Mouse (Mus musculus) midbrain, embryonic 12.5 days (tissue): Measurements from ENCODE around the gene Pdcl. TPM values are rescaled to one million over a fixed set of nuclear protein-coding genes. Genes with fewer than 3 reads are reported as not detected.
A peak's percentile ranks its signal among the peaks of the same experiment; 100 is the strongest.

Experiments
- ATAC-seq: fragments of 200-750 bp; cut with Nextera tagmentation; 2 replicates; pipeline ENCODE4 v1.8.0; 2017; ENCODE audit warnings: low read depth, moderate TSS enrichment, moderate library complexity; ENCODE audit not compliant: low FRiP score
- H3K27ac ChIP-seq: fragments of 300-500 bp; sonication (generic); replicated peaks from 2 replicates; pipeline ENCODE4 v1.5.1; 2016; ENCODE audit warnings: mild to moderate bottlenecking
- H3K27me3 ChIP-seq: fragments of 300-500 bp; sonication (generic); 2 replicates; pipeline ENCODE4 v1.6.1; 2016; ENCODE audit warnings: mild to moderate bottlenecking
- H3K36me3 ChIP-seq: fragments of 300-500 bp; sonication (generic); 2 replicates; pipeline ENCODE4 v1.6.1; 2016
- H3K4me1 ChIP-seq: fragments of 300-500 bp; sonication (generic); 2 replicates; pipeline ENCODE4 v1.6.1; 2016
- H3K4me2 ChIP-seq: fragments of 300-500 bp; sonication (generic); replicated peaks from 2 replicates; pipeline ENCODE4 v1.6.1; 2016; ENCODE audit warnings: mild to moderate bottlenecking, moderate library complexity
- H3K4me3 ChIP-seq: fragments of 300-500 bp; sonication (generic); 2 replicates; pipeline ENCODE4 v1.5.1; 2016; ENCODE audit warnings: mild to moderate bottlenecking
- H3K9ac ChIP-seq: fragments of 300-500 bp; sonication (generic); replicated peaks from 2 replicates; pipeline ENCODE4 v1.6.1; 2016; ENCODE audit warnings: mild to moderate bottlenecking, moderate library complexity
- H3K9me3 ChIP-seq: fragments of 300-500 bp; sonication (generic); 2 replicates; pipeline ENCODE4 v1.6.1; 2016; ENCODE audit warnings: mild to moderate bottlenecking
- WGBS: fragments of 180-500 bp; shearing (Covaris S2); methylation state at CpG from one replicate; pipeline ENCODE4 v1.1.7; 2016; 5-methylcytosine and 5-hydroxymethylcytosine counted together
- polyA plus RNA-seq: library from polyadenylated mRNA; unstranded; fragments of >200 nt; fragmentation: Nextera tagmentation; extraction: Ambion mirVana; gene quantifications from 2 replicates; pipeline ENCODE4 v1.2.1, GENCODE M21; 2016

Gene Pdcl
- 76.7 and 78.1 TPM in 2 replicates for polyA plus RNA-seq

DNA sequence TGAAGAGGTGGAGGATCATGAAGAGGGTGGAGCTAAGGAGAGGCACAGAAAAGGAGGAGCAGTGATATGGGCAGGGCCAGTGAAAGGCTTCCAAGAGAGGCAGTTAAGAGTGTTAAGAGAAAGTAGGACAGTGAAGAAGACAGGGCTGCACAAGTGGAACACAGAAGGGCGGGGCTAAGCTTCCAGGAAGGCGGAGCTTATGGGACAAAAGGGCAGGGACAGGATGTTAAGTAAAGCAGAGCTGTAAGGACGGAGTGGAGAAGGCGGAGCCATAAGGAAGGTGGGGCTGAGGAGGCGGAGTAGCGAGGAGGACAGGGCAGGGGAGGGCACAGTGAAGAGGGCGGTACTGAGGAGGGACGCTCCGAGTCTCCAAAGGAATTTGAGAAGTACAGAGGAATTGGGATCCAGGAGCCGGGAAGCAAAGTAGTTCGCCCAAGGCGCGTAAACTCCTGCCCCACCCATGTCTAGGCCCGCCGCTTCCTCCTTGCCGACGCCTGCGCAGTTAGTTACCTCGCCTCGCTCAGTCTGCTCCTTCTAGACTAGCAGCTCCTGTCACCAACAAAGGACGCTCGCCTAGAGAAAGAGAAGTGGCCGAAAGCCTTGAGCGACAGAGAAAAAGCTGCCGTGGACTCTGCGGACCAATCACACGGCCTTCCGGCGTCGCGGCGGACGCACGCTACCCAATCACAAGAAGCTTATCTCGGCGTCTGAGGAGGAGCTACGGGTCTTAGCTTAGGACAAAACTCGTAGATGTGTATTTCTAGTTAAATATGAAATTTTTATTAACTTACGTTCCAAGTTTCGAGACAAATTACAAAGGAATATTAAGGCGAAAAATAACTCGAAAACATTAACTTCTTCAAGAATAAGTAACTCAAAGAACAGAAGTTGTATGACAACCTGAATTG, at the start of gene Pdcl:
TSS of gene Pdcl (minus strand) at position 700 of the 908 bp plus-strand sequence.
- peak; percentile 99 for ATAC-seq
- no peaks in the 10 kb centered on the region for H3K9me3 ChIP-seq
- H3K4me3 ChIP-seq: peak within 1 kb of the TSS; percentile 78
- no peaks in the 10 kb centered on the region for H3K27me3 ChIP-seq
- peaks cover 16% of the 10 kb centered on the region for H3K4me1 ChIP-seq
- H3K4me2 ChIP-seq: peak within 1 kb of the TSS; percentile 79
- H3K36me3 ChIP-seq: peaks cover 32% of the 10 kb centered on the region
- H3K9ac ChIP-seq: peak within 1 kb of the TSS; percentile 75
- WGBS: under 1% methylated on average over 42 of the region's 42 CpGs
- peak within 1 kb of the TSS; percentile 94 for H3K27ac ChIP-seq

DNA sequence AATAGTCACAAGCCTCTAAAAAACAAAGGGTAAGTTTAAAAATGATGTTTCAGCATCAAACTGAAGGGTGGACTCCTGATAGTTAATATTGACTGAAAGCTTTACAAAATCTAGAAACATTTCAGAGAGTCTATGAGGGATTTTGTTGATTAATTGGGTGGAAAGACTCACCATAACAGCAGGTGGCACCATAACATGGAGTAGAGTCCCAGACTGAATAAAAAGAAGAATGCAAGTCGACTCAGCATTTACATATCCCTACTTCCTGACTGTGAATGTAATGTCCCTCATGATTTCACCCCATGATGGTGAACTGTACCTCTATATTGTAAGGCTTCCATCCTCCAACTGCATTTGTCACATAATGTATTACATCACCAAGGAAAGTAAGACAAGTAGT, 36.4 kb upstream of the Pdcl start:
- 83% methylated on average over 1 of the region's 1 CpGs for WGBS
- Histone ChIP-seq H3K9ac (no peak overlapping the region), H3K4me2 (no peak overlapping the region), H3K4me3 (no peak overlapping the region), H3K27me3 (no peaks in the 10 kb centered on the region), H3K4me1 (no peaks in the 10 kb centered on the region), H3K36me3 (peaks cover 58% of the 10 kb centered on the region), H3K9me3 (no peaks in the 10 kb centered on the region), H3K27ac (no peak overlapping the region)
- ATAC-seq: no peak

DNA sequence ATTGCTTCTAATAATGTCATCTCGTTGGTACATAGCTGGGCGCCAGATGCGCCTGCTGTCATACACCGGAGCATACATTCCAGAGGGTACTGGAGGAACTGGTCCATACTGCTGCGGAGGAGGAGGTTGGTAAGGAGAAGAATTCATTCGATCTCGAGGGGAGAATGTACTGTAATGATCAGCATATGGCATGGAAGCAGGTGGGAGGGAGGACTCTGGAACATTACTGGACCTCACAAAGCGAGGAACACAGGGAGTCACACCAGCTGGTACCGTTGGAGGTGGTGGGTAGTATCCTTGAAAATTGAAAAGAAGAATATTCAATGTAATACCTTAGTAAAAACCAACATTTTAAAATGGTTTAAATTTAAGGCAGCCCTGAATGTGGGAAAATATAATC, 23.8 kb upstream of the Pdcl start:
- H3K4me2 ChIP-seq: no peak overlapping the region
- WGBS: 96% methylated on average over 9 of the region's 9 CpGs
- H3K36me3 ChIP-seq: peaks cover 37% of the 10 kb centered on the region
- H3K9ac ChIP-seq: no peak overlapping the region
- H3K27me3 ChIP-seq: no peaks in the 10 kb centered on the region
- no peak overlapping the region for H3K4me3 ChIP-seq
- H3K27ac ChIP-seq: no peak overlapping the region
- no peak for ATAC-seq
- H3K9me3 ChIP-seq: no peaks in the 10 kb centered on the region
- no peaks in the 10 kb centered on the region for H3K4me1 ChIP-seq

DNA sequence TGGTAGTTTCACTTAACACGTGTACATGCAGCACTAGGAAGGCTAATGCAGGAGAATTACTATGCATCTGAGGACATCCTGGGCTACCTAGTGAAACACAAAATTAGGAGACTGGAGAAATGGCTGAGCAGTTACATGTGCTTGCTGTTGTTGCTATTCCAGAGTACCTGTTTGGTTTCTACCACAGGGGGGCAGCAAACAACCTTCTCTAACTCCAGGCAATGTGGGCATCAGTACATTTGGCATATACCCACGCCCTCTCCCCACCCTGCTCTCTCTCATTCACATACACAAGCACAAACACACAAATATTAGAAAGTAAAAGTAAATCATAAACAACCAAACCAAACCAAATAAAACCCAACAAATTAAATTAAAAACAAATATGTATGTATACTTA, 21.1 kb upstream of the Pdcl start:
- Histone ChIP-seq H3K9ac (no peak overlapping the region), H3K4me1 (no peaks in the 10 kb centered on the region), H3K9me3 (no peaks in the 10 kb centered on the region), H3K4me3 (no peak overlapping the region), H3K4me2 (no peak overlapping the region), H3K27ac (no peak overlapping the region), H3K36me3 (peaks cover 45% of the 10 kb centered on the region), H3K27me3 (no peaks in the 10 kb centered on the region)
- 72% methylated on average over 2 of the region's 2 CpGs for WGBS
- no peak for ATAC-seq

DNA sequence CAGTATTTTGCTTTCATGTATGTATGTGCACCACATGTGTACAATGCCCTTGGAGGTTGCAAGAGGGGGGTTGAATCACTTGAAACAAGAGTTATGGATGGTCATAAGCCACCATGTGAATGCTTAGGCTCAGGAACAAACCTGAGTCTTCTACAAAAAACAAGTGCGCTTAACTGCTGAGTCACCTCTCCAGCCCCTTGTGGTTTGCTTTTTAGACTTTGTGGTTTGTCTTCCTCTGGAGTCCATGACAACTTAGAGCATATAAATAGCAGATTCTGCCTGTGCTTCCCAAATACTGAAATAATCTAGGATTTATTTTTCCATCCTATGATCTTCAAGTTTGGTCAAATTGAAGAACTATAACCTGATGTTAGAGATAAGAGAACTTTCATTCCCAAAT, 16.9 kb upstream of the Pdcl start:
- Histone ChIP-seq H3K36me3 (peaks cover 30% of the 10 kb centered on the region), H3K4me1 (no peaks in the 10 kb centered on the region), H3K27ac (no peak overlapping the region), H3K4me3 (no peak overlapping the region), H3K27me3 (no peaks in the 10 kb centered on the region), H3K9me3 (no peaks in the 10 kb centered on the region), H3K4me2 (no peak overlapping the region), H3K9ac (no peak overlapping the region)
- WGBS: 86% methylated on average over 1 of the region's 1 CpGs
- no peak for ATAC-seq

DNA sequence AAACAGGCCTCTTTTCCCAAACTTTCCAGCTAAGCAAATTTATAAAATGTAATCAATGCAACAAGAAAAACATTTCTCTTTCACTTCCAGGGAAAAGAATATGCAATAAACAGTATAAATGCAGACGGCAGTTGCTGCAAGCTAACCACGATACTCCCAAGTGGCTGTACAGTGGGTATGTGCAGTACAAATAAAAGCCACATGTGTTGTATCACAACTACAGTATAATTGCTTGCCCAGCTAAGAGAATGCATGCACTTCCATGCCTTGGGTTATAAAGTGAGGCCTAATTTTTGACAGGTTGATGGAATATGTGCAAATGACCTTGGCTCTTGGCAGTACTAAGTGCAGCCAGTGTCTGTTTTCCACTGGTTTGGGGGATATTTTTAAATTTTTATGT, 11.5 kb upstream of the Pdcl start:
- Histone ChIP-seq H3K4me3 (no peak overlapping the region), H3K9ac (no peak overlapping the region), H3K27me3 (no peaks in the 10 kb centered on the region), H3K36me3 (peaks cover 10% of the 10 kb centered on the region; the same call in 1 of the 2 replicates), H3K4me1 (no peaks in the 10 kb centered on the region), H3K27ac (no peak overlapping the region), H3K4me2 (no peak overlapping the region), H3K9me3 (no peaks in the 10 kb centered on the region)
- no peak for ATAC-seq
- 90% methylated on average over 2 of the region's 2 CpGs for WGBS

DNA sequence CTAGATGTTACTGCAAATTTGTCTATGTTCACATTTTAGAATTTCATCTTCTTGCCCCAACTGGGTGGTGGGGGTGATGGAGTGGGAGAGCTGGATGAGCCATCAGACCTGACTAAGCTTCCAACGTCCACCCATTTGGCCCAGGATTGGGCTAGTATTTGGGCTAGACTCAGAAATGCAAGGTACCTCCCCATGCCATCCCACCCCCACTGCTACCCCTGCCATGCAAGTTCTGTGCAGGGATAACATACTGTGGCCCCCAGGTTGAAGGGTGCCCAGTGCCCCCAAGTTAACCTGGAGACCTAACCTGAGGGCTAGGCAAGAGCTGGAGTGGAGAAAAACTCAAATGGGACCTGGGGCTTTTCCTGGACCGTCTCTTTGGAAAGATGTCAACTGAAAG, 776 bp upstream of the Pdcl start:
- H3K27me3 ChIP-seq: no peaks in the 10 kb centered on the region
- no peak overlapping the region for H3K9ac ChIP-seq
- peak overlapping the region; percentile 79 for H3K4me2 ChIP-seq
- no peak overlapping the region for H3K27ac ChIP-seq
- H3K4me1 ChIP-seq: peaks cover 16% of the 10 kb centered on the region
- no peak for ATAC-seq
- WGBS: 91% methylated on average over 2 of the region's 2 CpGs
- H3K4me3 ChIP-seq: no peak overlapping the region
- H3K36me3 ChIP-seq: peaks cover 22% of the 10 kb centered on the region
- H3K9me3 ChIP-seq: no peaks in the 10 kb centered on the region

DNA sequence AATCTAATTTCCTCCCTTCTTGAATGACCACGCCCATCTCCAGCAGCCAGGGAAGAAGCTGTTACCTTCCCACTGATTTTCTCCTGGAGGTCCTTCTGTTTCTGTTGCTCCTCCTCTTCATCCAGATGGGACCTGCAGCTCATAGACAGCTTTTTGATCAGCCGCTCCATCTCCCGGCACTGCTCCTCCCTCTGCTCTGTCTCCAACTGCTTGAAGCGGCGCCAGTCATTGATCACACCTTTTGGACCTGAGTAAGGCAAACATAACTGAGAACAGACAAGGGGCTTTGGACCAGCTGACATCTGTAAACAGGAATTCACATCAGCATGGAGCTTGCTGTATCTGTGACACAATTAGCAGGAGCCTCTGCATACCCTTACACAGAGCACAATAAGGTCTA, 3.6 kb downstream of the Pdcl start:
- no peak for ATAC-seq
- WGBS: 94% methylated on average over 5 of the region's 5 CpGs
- H3K27ac ChIP-seq: no peak overlapping the region
- H3K9me3 ChIP-seq: no peaks in the 10 kb centered on the region
- no peak overlapping the region for H3K9ac ChIP-seq
- no peak overlapping the region for H3K4me2 ChIP-seq
- H3K4me3 ChIP-seq: no peak overlapping the region
- no peaks in the 10 kb centered on the region for H3K27me3 ChIP-seq
- H3K36me3 ChIP-seq: peaks cover 63% of the 10 kb centered on the region
- peaks cover 16% of the 10 kb centered on the region for H3K4me1 ChIP-seq

DNA sequence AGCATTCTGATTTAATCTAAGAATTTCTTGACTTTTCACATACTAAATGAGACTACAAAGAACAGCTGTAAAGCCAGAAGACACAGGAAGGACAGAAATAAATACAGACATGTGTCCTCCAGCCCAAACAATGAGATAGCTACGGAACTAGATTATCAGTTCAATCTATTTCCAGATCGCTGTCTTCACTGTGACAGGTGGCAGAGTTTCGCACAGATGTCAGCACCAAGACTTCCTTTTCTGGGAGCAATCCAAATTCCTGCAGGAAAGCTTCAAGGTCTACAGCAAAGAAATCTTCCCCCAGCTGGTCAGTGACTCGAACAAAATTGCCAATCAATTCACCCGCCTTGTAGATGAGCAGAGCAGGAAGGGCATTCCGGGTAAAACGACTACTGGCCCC, 7.5 kb downstream of the Pdcl start:
- Histone ChIP-seq H3K36me3 (peaks cover 67% of the 10 kb centered on the region), H3K4me2 (no peak overlapping the region), H3K9ac (no peak overlapping the region), H3K27me3 (no peaks in the 10 kb centered on the region), H3K9me3 (no peaks in the 10 kb centered on the region), H3K4me1 (no peaks in the 10 kb centered on the region), H3K4me3 (no peak overlapping the region), H3K27ac (no peak overlapping the region)
- no peak for ATAC-seq
- WGBS: 96% methylated on average over 7 of the region's 7 CpGs

DNA sequence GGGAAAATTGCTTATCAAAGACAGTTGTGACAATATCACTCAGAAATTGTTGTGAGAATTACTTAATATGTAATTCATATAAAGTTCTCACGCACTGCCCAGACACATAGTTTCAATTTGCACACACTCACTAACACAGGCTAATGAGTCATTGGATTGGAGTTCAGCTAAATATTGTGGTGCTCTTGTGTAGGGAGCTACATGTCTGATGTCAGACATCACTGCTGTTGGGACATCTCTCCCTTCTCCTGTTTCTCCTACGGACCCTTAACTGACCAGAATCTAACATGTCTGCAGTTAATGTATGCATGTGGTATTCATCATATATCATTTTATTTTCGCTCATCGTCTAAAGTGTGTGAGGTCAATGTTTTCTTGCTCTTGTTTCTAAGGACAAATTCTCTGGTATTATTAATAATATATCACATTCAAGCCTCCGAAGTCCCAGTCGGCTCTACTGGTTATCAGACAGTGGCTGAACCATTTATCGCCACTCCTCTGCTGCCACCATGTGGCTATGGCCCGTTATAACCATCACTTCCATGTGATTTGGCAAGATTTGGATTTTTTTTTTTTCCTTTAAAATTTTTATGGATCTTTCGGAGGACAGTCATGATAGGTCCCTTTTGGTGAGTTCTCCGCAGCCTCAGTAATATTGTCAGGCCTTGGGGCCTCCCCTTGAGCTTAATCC, 20.5 kb downstream of the Pdcl start:
- no peak overlapping the region for H3K4me2 ChIP-seq
- no peaks in the 10 kb centered on the region for H3K36me3 ChIP-seq
- H3K4me1 ChIP-seq: no peaks in the 10 kb centered on the region
- no peak overlapping the region for H3K4me3 ChIP-seq
- H3K9me3 ChIP-seq: no peaks in the 10 kb centered on the region
- peak; percentile 44; the same call in 1 of the 2 replicates for ATAC-seq
- WGBS: 68% methylated on average over 10 of the region's 10 CpGs
- no peaks in the 10 kb centered on the region for H3K27me3 ChIP-seq
- H3K9ac ChIP-seq: no peak overlapping the region
- no peak overlapping the region for H3K27ac ChIP-seq

DNA sequence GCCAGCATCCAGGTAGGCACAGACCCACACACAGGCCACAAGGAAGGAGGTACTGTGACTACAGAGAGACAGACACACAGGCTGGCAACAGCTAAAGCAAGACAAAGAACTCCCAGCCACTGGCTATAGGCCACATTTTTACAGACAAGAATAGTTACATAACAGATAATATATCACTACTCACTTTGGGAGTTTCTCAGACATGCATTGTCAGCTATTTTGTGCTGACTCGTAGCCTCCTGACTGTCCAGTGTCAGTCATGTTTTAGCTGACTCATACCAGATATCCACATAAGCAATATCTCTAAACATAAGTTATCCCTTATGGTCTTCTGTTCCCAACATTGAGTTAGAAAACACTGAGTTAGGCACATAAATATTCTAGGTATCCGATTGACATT, 25.8 kb downstream of the Pdcl start:
- Histone ChIP-seq H3K27ac (no peak overlapping the region), H3K4me3 (no peak overlapping the region), H3K4me1 (no peaks in the 10 kb centered on the region), H3K27me3 (no peaks in the 10 kb centered on the region), H3K4me2 (no peak overlapping the region), H3K36me3 (no peaks in the 10 kb centered on the region), H3K9me3 (no peaks in the 10 kb centered on the region), H3K9ac (no peak overlapping the region)
- no peak for ATAC-seq
- 88% methylated on average over 2 of the region's 2 CpGs for WGBS

DNA sequence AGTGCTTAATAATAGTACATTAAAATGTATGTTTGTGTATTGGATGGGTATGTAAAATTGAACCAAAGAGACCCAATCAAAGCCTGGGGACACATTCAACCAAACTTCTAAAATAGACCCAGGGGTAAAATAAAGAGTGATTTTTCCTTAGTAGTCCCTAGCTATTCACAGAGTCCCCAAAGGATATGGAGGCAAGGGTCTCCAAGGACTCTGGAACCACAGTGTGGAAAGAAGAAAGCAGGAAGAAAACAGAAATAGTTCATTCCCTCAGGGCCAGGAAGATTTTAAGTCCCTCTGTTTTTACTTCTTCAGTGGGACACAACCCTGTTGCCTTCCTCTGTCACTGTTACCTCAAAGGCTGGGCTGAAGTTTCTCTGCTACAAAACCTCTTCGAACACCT, 32.9 kb downstream of the Pdcl start, which contains the start of gene Olfr368:
TSS of gene Olfr368 (plus strand) at position 301 of the 400 bp plus-strand sequence.
- H3K4me2 ChIP-seq: no peak within 1 kb of the TSS
- 85% methylated on average over 1 of the region's 1 CpGs for WGBS
- no peak for ATAC-seq
- H3K9ac ChIP-seq: no peak within 1 kb of the TSS
- no peaks in the 10 kb centered on the region for H3K27me3 ChIP-seq
- no peaks in the 10 kb centered on the region for H3K9me3 ChIP-seq
- H3K36me3 ChIP-seq: no peaks in the 10 kb centered on the region
- H3K27ac ChIP-seq: no peak within 1 kb of the TSS
- no peak within 1 kb of the TSS for H3K4me3 ChIP-seq
- H3K4me1 ChIP-seq: no peaks in the 10 kb centered on the region
